Mouse (Mus musculus) frontal cortex, adult (tissue): Measurements from ENCODE around the gene Cacna1g.
A peak's percentile ranks its signal among the peaks of the same experiment; 100 is the strongest.
"Not testable (repeated sequence)": the region's sequence is repeated elsewhere in the genome, so short reads cannot be mapped to it uniquely, and the experiment has no call there.

Experiments used
- ATAC-seq: cut with Nextera tagmentation; 2 replicates; pipeline ENCODE4 v1.9.2; 2017; ENCODE audit warnings: mild to moderate bottlenecking, moderate library complexity, mixed read lengths; ENCODE audit not compliant: low TSS enrichment

Gene Cacna1g

GRCm38 (mm10) chr11:94404178-94404577 lies 69.8 kb downstream of the Cacna1g start:
- no peak for ATAC-seq

GRCm38 (mm10) chr11:94403757-94404156 lies 70.2 kb downstream of the Cacna1g start:
- peak; percentile 20; the same call in 1 of the 2 replicates for ATAC-seq

GRCm38 (mm10) chr11:94402731-94403130 lies 71.3 kb downstream of the Cacna1g start:
- ATAC-seq: no peak

GRCm38 (mm10) chr11:94402029-94402428 lies 72.0 kb downstream of the Cacna1g start:
- ATAC-seq: not testable (repeated sequence)

GRCm38 (mm10) chr11:94400996-94401395 lies 73.0 kb downstream of the Cacna1g start:
- ATAC-seq: no peak

- no peak for ATAC-seq
Observed at GRCm38 (mm10) chr11:94394107-94394506, 79.9 kb downstream of the Cacna1g start.

GRCm38 (mm10) chr11:94393490-94393889 lies 80.5 kb downstream of the Cacna1g start:
- ATAC-seq: not testable (repeated sequence)

GRCm38 (mm10) chr11:94392672-94393109 lies 81.3 kb downstream of the Cacna1g start, which contains the start of gene Abcc3:
Abcc3 (minus strand) TSS chr11:94392997.
- ATAC-seq: peak; percentile 64

- ATAC-seq: no peak
Observed at GRCm38 (mm10) chr11:94391661-94392060, 82.3 kb downstream of the Cacna1g start.

GRCm38 (mm10) chr11:94390825-94391224 lies 83.2 kb downstream of the Cacna1g start:
- ATAC-seq: no peak

- no peak for ATAC-seq
Observed at GRCm38 (mm10) chr11:94389724-94390396, 84.1 kb downstream of the Cacna1g start.

- no peak for ATAC-seq
Observed at GRCm38 (mm10) chr11:94389021-94389420, 85.0 kb downstream of the Cacna1g start.

- ATAC-seq: no peak
Observed at GRCm38 (mm10) chr11:94387756-94388155, 86.2 kb downstream of the Cacna1g start.

- no peak for ATAC-seq
Observed at GRCm38 (mm10) chr11:94385977-94386771, 87.8 kb downstream of the Cacna1g start.

- ATAC-seq: no peak
Observed at GRCm38 (mm10) chr11:94379736-94380135, 94.3 kb downstream of the Cacna1g start.

GRCm38 (mm10) chr11:94379061-94379460 lies 94.9 kb downstream of the Cacna1g start:
- no peak for ATAC-seq

GRCm38 (mm10) chr11:94374276-94374948 lies 99.6 kb downstream of the Cacna1g start:
- ATAC-seq: peak; percentile 38; the same call in 1 of the 2 replicates

- ATAC-seq: no peak
Observed at GRCm38 (mm10) chr11:94370809-94371208, 103.2 kb downstream of the Cacna1g start.

GRCm38 (mm10) chr11:94369981-94370380 lies 104.0 kb downstream of the Cacna1g start:
- no peak for ATAC-seq

GRCm38 (mm10) chr11:94365340-94365739 lies 108.7 kb downstream of the Cacna1g start:
- ATAC-seq: no peak

- ATAC-seq: no peak
Observed at GRCm38 (mm10) chr11:94363690-94364089, 110.3 kb downstream of the Cacna1g start.

- ATAC-seq: no peak
Observed at GRCm38 (mm10) chr11:94362101-94362500, 111.9 kb downstream of the Cacna1g start.
